In genomic region chr10:111394421-111394820, GRCm38 (mm10) we compare ENCODE assay signal across 5 mouse cellular contexts.
"Had no signal": no experiment of that assay in that cellular context is flagged by ENCODE, and none has a peak within 500 bp of the region (broad histone marks: within the 10 kb centered on the region; RNA-seq: fewer than 3 reads in every experiment).

No protein-coding gene starts in this region.

- DNase-seq: kidney, adult 2 months; kidney, postnatal 14 days; lung, embryonic 14.5 days; lung, postnatal 10 days; thymus, postnatal 4 days had no signal
